Mouse (Mus musculus): Measurements from ENCODE around the gene Olig1.

- TF ChIP-seq CTCF (IDR thresholded peaks at IDR 0.05) (no peak), EP300 (IDR thresholded peaks at IDR 0.05) (no peak)
Measured at GRCm38 (mm10) chr16:91270212-91270971, 820 bp downstream of the Olig1 start.

Data from lung, postnatal 0 days (tissue).